Mouse (Mus musculus) gastrocnemius, postnatal 14 days (tissue): ENCODE results near the gene Cdc42bpb. TPM values are rescaled to one million over a fixed set of nuclear protein-coding genes. Genes with fewer than 3 reads are reported as not detected.
A peak's percentile ranks its signal among the peaks of the same experiment; 100 is the strongest.

ENCODE experiments used
- DNase-seq: peaks from one replicate; pipeline ENCODE4 v3.0.0; 2021; ENCODE audit warnings: mixed read lengths
- intact Hi-C: fragments of 180-260 bp; cut with DNase I; formaldehyde crosslinking; loops from one replicate; pipeline ENCODE4 v1.15.1; 2025; ENCODE audit warnings: low total_unique reads
- total RNA-seq, 2 experiments: library from RNA; stranded (reverse); gene quantifications; 2 replicates each; pipeline ENCODE4 v1.2.3; 2021

The Cdc42bpb gene
- total RNA-seq, 2 experiments from 2014 or later: 32.2 to 34.1 TPM

GRCm38 (mm10) chr12:111353008-111353407, 24.5 kb downstream of the Cdc42bpb start:
- DNase-seq: no peak
- intact Hi-C loops: no loop called here

DNA sequence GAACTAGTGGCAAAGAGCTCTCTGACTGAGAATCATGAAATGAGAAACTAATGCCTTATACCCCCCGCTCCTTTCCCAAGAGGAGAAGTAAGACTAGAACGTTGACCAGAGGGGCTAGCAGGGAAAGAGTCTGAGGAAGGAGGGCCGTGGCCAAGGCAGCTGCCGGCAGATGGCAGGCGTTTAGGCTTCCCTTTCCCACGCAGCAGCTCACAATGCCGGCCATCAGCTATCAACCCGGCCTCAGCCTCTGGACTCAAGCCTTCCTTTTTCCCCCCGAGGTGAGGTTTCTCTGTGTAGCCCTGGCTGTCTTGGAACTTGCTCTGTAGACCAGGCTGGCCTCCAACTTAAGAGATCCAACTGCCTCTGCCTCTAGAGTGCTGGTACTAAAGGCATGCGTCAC, 25.0 kb downstream of the Cdc42bpb start:
- no peak for DNase-seq
- intact Hi-C loops: no loop called here

DNA sequence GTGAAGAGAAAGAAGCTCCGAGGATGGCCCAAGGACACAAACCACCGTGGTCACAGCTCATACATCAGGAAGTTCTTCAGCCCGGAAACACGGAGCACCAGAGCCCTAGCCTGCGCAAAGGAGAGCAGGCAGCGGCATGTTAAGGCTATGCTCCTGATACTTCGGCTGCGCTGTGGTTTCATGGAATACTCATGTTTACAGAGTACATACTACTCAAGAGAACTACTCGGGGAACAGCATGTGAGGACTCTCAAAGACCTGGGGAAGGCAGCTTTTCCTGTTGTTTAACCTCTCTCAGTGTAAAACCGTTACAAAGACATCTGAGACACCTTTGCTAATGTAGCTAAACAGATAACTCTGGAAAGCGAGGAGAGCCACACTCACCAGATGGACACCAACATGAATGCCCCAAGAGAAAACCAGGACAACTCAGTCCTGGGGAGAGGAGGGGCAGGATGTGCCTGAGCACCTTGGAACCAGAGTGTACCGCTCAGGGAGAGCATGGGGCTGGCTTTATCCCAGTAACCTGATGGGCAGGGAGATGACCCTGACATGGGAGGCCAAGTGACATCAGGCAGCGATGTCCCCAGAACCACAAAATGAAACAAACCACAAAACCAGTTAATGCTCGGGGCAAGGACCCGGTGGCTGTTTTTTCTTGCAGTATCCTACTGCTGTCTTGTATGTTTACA, 27.8 kb downstream of the Cdc42bpb start:
- DNase-seq: no peak
- intact Hi-C loops: no loop called here

- DNase-seq: no peak
- intact Hi-C loops: no loop called here
Measured at GRCm38 (mm10) chr12:111343956-111344355, 33.6 kb downstream of the Cdc42bpb start.

DNA sequence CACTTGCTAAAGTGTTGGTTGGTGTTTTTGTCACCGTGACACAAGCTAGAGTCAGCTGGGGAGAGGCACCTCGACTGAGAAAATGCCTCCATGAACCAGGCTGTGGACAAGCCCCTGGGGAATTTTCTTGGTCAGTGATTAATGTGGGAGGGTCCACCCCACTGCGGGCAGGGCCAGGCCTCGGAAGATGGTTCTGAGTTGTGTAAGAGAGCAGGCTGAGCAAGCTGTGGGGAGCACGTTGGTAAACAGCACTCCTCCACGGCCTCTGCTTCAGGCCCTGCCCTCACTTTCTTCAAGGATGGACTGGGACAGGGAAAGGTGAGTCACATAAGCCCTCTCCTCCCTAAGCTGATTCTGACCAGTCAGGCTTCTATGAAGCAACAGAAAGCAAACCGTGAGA, 36.8 kb downstream of the Cdc42bpb start:
- intact Hi-C loops: no loop called here

GRCm38 (mm10) chr12:111337864-111338354, 39.6 kb downstream of the Cdc42bpb start:
- DNase-seq: no peak
- intact Hi-C loops: no loop called here

More for the DNA sequence above, 36.8 kb downstream of the Cdc42bpb start:
- no peak for DNase-seq

DNA sequence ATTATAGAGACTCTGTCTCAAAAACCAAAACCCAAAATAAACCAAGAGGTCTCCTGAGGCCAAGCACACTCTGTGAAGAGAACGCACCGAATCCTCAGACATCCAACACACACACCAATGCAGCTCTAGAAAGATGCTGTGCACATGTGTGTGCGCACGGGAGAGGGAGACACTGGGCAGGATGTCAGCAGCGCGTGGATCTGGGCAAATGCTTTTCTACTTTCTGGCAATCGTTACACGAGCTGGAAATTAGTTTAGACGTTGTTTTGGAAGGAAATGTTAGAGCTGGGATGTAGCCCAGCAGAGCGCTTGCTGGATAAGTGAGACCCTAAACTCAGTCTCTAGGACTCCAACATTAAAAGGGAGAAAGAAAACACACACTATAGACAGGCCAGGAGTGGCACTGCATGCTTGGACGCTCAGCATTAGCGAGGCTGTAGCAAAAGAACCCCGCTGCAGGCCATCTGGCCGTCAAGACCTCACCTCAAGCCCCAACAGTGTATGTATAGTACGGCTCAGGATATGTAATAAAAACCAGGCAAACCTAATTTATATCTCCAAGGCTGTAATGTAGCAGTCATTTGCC, 44.4 kb downstream of the Cdc42bpb start:
- intact Hi-C loops: no loop called here
- DNase-seq: peak; percentile 44

DNA sequence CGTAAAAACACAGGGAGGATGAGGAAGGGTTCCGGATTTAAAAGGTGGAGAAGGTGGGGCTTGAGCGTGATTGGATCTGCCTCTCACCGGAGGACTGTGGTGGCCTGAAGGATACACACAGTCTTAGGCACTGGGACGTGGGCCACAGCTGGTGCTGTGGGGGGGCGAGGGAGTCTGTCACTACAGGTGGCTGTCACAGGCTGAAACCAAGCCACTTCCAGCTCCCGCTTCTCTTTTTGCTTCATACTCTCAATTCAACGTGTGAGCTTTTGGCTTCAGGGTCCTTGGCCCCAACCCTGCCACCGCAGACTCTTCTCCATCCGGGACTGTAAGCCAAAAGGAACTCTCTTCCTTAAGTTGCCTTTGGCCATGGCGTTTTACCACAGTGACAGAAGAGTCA, 45.1 kb downstream of the Cdc42bpb start:
- no peak for DNase-seq
- intact Hi-C loops: no loop called here

DNA sequence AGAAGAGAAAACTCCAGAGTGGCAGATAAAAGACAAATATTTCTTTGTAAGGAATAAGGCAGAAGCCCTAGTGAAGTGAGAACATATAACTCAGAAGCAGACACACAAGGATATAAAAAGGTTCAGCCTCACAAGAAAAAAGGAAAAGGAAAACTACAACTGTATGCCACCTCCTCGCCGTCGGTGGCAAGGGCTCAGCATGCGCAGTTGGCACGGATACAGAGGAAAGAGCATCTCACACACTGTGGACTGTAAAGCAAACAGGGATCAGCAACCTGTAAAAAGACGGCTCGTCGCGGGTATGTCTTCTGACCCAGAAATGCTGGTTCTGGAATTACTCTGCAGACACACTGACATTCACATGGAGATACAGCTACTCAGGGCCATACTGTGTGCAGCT, 45.9 kb downstream of the Cdc42bpb start:
- no peak for DNase-seq
- intact Hi-C loops: no loop called here

DNA sequence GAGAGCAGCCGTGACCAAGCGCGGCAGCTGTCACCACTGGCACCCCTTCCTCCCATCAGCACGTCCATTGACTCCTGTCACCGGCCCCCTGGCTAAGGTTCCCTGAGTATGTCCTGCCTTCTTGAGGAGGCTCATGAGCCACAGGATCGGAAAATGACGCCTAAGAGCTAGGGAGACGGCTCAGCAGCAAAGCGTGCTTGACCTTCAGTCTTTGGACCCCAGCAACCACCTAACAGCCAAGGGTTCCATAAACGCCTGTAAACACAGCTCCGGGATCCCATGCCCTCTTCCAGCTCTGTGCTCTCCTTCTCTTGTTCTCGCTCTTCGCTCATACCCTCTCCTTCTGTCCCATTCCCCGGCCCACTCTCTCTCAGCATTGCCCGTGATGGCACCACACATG, 48.2 kb downstream of the Cdc42bpb start:
- no peak for DNase-seq
- intact Hi-C loops: no loop called here

DNA sequence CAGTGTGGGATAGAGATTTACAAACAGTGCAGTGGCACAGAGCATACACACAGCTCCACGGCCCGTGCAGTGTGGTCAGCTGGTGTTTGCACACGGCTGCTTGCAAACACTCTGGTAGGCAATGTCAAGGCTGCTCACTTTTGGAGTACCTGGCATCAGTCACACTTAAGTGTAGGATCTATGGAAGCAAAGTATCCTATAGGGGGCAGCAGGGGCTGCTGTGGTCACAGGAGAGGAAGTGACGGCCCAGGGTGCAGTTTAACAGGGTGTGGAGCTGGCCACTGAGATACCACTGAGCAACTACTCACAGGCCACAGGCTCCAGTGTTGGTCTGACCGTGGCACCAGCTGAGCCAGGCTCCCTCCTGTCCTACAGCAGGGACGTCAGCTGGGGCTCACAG, 49.2 kb downstream of the Cdc42bpb start:
- no peak for DNase-seq
- intact Hi-C loops: no loop called here

DNA sequence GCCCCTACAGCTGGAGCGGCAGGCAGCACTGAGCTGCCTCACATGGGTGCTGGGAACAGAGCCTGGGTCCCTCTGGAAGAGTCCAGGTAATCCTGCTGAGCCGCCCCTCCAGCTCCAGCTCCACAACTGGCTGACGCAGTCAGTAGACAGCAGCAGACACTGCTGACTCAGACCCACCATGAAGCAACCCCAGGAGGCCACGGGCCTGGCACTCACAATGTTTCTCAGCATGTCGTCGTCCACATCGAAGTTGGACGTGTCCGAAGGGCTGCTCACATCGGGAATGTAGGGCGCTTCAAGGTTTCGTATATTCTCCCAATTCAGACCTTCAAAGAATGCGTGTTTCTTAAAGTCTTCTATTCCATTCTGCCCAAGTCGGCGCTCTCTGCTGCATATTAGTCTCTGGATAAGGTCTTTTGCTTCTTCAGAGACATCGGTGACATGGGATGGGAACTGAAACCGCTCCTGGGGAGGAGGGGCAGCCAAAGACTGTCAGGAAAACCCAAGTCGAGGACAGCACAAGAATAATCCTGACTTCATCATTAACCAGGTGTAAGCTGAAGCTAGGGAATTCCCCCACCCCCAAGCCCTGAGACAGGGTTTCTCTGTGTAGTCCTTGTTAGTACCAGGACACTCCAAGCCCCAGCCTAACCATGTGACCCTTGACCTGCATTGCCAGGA, 51.6 kb downstream of the Cdc42bpb start:
- no peak for DNase-seq
- intact Hi-C loops: no loop called here

- intact Hi-C loops: no loop called here
- no peak for DNase-seq
Measured at GRCm38 (mm10) chr12:111324949-111325348, 52.6 kb downstream of the Cdc42bpb start.

GRCm38 (mm10) chr12:111324536-111324935, 53.0 kb downstream of the Cdc42bpb start:
- intact Hi-C loops: no loop called here
- DNase-seq: no peak

GRCm38 (mm10) chr12:111323423-111323822, 54.1 kb downstream of the Cdc42bpb start:
- DNase-seq: no peak
- intact Hi-C loops: no loop called here

- DNase-seq: no peak
- intact Hi-C loops: no loop called here
Measured at GRCm38 (mm10) chr12:111321832-111322231, 55.7 kb downstream of the Cdc42bpb start.

DNA sequence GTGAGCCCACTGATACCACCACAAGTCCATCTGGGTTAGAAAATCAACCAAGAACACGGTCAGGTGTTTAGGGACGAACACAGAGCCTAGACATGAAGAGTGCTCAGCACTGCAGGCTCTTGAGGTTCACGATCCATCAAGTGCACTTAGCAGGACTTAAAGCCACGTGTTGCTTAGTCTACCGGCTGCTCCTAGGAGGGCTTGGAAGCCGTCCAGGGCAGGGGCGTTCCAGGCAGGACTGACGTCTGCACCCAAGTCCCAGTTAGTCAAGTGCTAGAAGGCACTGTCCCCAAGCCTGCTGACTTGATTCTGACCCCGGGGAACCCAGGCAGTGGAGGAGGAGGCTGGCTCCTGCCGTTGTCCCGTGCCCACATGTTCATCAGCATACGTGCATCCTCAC, 57.0 kb downstream of the Cdc42bpb start:
- intact Hi-C loops: no loop called here
- DNase-seq: no peak

- intact Hi-C loops: no loop called here
- DNase-seq: no peak
Measured at GRCm38 (mm10) chr12:111317694-111318093, 59.8 kb downstream of the Cdc42bpb start.

DNA sequence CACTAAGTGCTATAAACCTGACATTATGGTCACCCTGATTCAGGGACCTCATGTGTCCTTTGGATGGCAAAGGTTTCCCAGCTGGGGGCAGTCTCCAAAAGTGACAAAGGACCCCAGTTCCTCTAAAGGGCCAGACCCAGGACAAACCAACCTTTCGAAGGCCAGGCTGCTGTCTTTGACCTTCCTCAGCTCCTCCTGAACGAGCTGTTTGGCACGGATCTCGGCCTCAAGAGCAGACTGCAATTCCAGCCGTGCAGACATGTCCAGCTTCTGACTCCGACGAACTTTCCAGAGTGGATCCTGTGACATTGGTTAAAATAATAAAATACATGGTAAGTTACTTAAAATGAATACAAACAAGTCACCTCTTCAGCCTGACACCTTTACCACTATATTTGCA, 63.2 kb downstream of the Cdc42bpb start:
- DNase-seq: no peak
- intact Hi-C loops: no loop called here

GRCm38 (mm10) chr12:111311775-111312174, 65.7 kb downstream of the Cdc42bpb start:
- no peak for DNase-seq
- intact Hi-C loops: no loop called here

- intact Hi-C loops: no loop called here
- no peak for DNase-seq
Measured at GRCm38 (mm10) chr12:111309931-111310330, 67.6 kb downstream of the Cdc42bpb start.
